In genomic region chr6:118010756-118011615, GRCm38 (mm10) we compare ENCODE assay signal across 7 mouse cellular contexts. TPM values are rescaled to one million over a fixed set of nuclear protein-coding genes. Genes with fewer than 3 reads are reported as not detected.
A peak's percentile ranks its signal among the peaks of the same experiment; 100 is the strongest.
DNase-seq lines count a peak whose midpoint lies in the region; ATAC-seq and TF ChIP-seq lines count a peak whose summit lies in the region.

Gene Rasgef1a (plus strand): TSS chr6:118011438.

- no peak for ATAC-seq in embryonic facial prominence, embryonic 12.5 days (ENCODE audit: insufficient number of reproducible peaks, insufficient read depth, low FRiP score, low TSS enrichment)
- ATAC-seq in intestine, postnatal 0 days, result no peak
- peak; percentile 11; the same call in 1 of the 2 replicates for ATAC-seq in midbrain, embryonic 12.5 days (ENCODE audit: low FRiP score, low read depth)
- no peak for ATAC-seq in megakaryocyte progenitor cell, adult 5-6 weeks (replicated peaks; ENCODE audit: poor library complexity)

- peaks cover 53% of the 10 kb centered on the region for H3K27me3 ChIP-seq in embryonic facial prominence, embryonic 12.5 days
- peaks cover 25% of the 10 kb centered on the region for H3K27me3 ChIP-seq in intestine, postnatal 0 days (replicated peaks; ENCODE audit: control insufficient read depth, insufficient read depth, low read length)
- H3K27me3 ChIP-seq in midbrain, embryonic 12.5 days, result peaks cover 52% of the 10 kb centered on the region

- H3K4me3 ChIP-seq in lung, adult 2 months (replicated peaks; ENCODE audit: extremely low read depth, low read depth, low read length), result peak within 1 kb of the TSS; percentile 53
- peak within 1 kb of the TSS; percentile 43 for H3K4me3 ChIP-seq in embryonic facial prominence, embryonic 12.5 days
- H3K4me3 ChIP-seq in intestine, postnatal 0 days (ENCODE audit: low read depth, low read length), result peak within 1 kb of the TSS; percentile 21
- peak within 1 kb of the TSS; percentile 52 for H3K4me3 ChIP-seq in midbrain, embryonic 12.5 days

- DNase-seq in lung, adult 2 months, result no peak
- no peak for DNase-seq in lung, postnatal 4 days
- no peak for DNase-seq in urinary bladder, postnatal 36 days (ENCODE audit: low spot score in 2 of 2)

- H3K27ac ChIP-seq in embryonic facial prominence, embryonic 12.5 days, result no peak within 1 kb of the TSS
- H3K27ac ChIP-seq in intestine, postnatal 0 days (ENCODE audit: low read depth, low read length), result no peak within 1 kb of the TSS
- H3K27ac ChIP-seq in midbrain, embryonic 12.5 days (replicated peaks), result no peak within 1 kb of the TSS

- H3K4me2 ChIP-seq in embryonic facial prominence, embryonic 12.5 days (replicated peaks), result peak within 1 kb of the TSS; percentile 80
- H3K4me2 ChIP-seq in intestine, postnatal 0 days (replicated peaks; ENCODE audit: low read depth), result peak within 1 kb of the TSS; percentile 58
- peak within 1 kb of the TSS; percentile 85 for H3K4me2 ChIP-seq in midbrain, embryonic 12.5 days (replicated peaks)

- no peak for TF ChIP-seq POLR2A in lung, adult 2 months (IDR thresholded peaks at IDR 0.05; ENCODE audit: borderline replicate concordance, extremely low read depth, low read depth, low read length)

- H3K9ac ChIP-seq in embryonic facial prominence, embryonic 12.5 days, result peak within 1 kb of the TSS; percentile 47
- H3K9ac ChIP-seq in intestine, postnatal 0 days (ENCODE audit: low read depth, low read length), result no peak within 1 kb of the TSS
- H3K9ac ChIP-seq in midbrain, embryonic 12.5 days (replicated peaks), result peak within 1 kb of the TSS; percentile 59

- TF ChIP-seq CTCF in lung, adult 2 months (IDR thresholded peaks at IDR 0.05; ENCODE audit: insufficient read depth, low read length), result no peak
- no peak for TF ChIP-seq CTCF in intestine, postnatal 0 days (IDR thresholded peaks at IDR 0.05; ENCODE audit: low read depth)

- 8% methylated on average over 58 of the region's 70 CpGs for WGBS in lung, adult 2 months
- 11% methylated on average over 66 of the region's 70 CpGs for WGBS in embryonic facial prominence, embryonic 12.5 days
- 12% methylated on average over 60 of the region's 70 CpGs for WGBS in intestine, postnatal 0 days
- 13% methylated on average over 52 of the region's 70 CpGs for WGBS in midbrain, embryonic 12.5 days

- H3K36me3 ChIP-seq in embryonic facial prominence, embryonic 12.5 days, result no peaks in the 10 kb centered on the region
- H3K36me3 ChIP-seq in intestine, postnatal 0 days (ENCODE audit: control insufficient read depth, insufficient read depth), result no peaks in the 10 kb centered on the region
- H3K36me3 ChIP-seq in midbrain, embryonic 12.5 days, result no peaks in the 10 kb centered on the region

- 0 out of 2 replicates have a peak, but pooled peaks cover 3% of the 10 kb centered on the region for H3K9me3 ChIP-seq in embryonic facial prominence, embryonic 12.5 days
- H3K9me3 ChIP-seq in intestine, postnatal 0 days (ENCODE audit: control insufficient read depth), result no peaks in the 10 kb centered on the region
- H3K9me3 ChIP-seq in midbrain, embryonic 12.5 days, result no peaks in the 10 kb centered on the region

- H3K4me1 ChIP-seq in lung, adult 2 months (ENCODE audit: control insufficient read depth, insufficient read depth, low read length), result no peaks in the 10 kb centered on the region; the same call in none of the 2 replicates
- no peaks in the 10 kb centered on the region; the same call in 1 of the 2 replicates for H3K4me1 ChIP-seq in embryonic facial prominence, embryonic 12.5 days
- no peaks in the 10 kb centered on the region for H3K4me1 ChIP-seq in intestine, postnatal 0 days (replicated peaks; ENCODE audit: control insufficient read depth, insufficient read depth, low read length)
- H3K4me1 ChIP-seq in midbrain, embryonic 12.5 days, result peaks cover 14% of the 10 kb centered on the region

RNA-seq across cellular contexts. Expression of gene Rasgef1a, which starts in this region (rescaled TPM):
- 50.3 and 57.1 TPM in 2 replicates for polyA plus RNA-seq in lung, adult 2 months (2012; rRNA removed)
- polyA plus RNA-seq in embryonic facial prominence, embryonic 12.5 days (2016; fragmentation: Nextera tagmentation; extraction: Ambion mirVana), result 0.12 and 0.27 TPM in 2 replicates
- polyA plus RNA-seq in intestine, postnatal 0 days (2015; fragmentation: Nextera tagmentation; extraction: Ambion mirVana), result 0.07 and 0.25 TPM in 2 replicates
- 0.20 and 0.22 TPM in 2 replicates for polyA plus RNA-seq in midbrain, embryonic 12.5 days (2016; fragmentation: Nextera tagmentation; extraction: Ambion mirVana)
- 0.07 TPM in 1 of 2 replicates, not detected in the other for total RNA-seq in megakaryocyte progenitor cell, adult 5-6 weeks (2015)
- total RNA-seq in megakaryocyte progenitor cell, adult 5-6 weeks (2017), result 0.17 TPM in 1 of 2 replicates, not detected in the other

Comparison
In these comparisons a context has a peak if more than half of its experiments do, and no peak if none do; other contexts are left out.
1. RNA of gene Rasgef1a (polyA plus RNA-seq): 50.3 to 57.1 TPM in lung, adult 2 months; 0.07 to 0.25 TPM in intestine, postnatal 0 days, 0.20 to 0.22 TPM in midbrain, embryonic 12.5 days and 0.12 to 0.27 TPM in embryonic facial prominence, embryonic 12.5 days; every median in the first group is over 10 times any median in the second.
2. Peak in ATAC-seq, H3K4me3 ChIP-seq, H3K9ac ChIP-seq and H3K4me2 ChIP-seq in midbrain, embryonic 12.5 days; RNA of the gene not detected or under 1 TPM.
3. Peak in every context shown above with its lines, with median percentiles within 50 percentile points of each other: H3K4me3 ChIP-seq and H3K4me2 ChIP-seq.